In the genomic region with DNA sequence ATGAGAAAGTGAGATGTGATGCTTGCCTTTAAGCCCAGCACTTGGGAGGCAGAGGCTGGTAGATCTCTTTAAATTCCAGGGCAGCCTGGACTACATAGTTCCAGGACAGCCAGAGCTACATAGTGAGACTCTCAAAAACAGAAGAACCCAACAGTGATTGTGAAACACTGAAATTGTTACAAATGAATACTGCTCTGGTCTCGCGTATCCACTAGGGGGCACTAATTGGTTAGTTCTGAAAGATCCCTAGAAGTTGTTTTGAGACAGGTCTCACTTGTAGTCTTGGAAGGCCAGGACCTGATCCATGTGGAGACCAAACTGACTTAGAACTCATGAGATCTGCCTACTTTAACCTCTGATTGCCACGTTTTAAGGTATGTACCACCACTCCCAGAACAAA, we compare ENCODE assay signal across 1 mouse cellular context.
TF ChIP-seq lines count a peak whose summit lies in the region.

No protein-coding gene starts in this region.

TF ChIP-seq in CH12.LX, 34 proteins besides CTCF, POLR2A, EP300 and RAD21:
- TF ChIP-seq E2F4 (IDR thresholded peaks at IDR 0.05; ENCODE audit: insufficient replicate concordance, low read depth, low read length) (no peak), ZNF384 (IDR thresholded peaks at IDR 0.05; ENCODE audit: low read depth, low read length) (no peak), KAT2A (IDR thresholded peaks at IDR 0.05; ENCODE audit: insufficient replicate concordance, low read length) (no peak), MEF2A (IDR thresholded peaks at IDR 0.05; ENCODE audit: borderline replicate concordance, low read depth, low read length) (no peak), TBP (conservative IDR thresholded peaks at IDR 0.05; ENCODE audit: low read depth, low read length) (no peak), UBTF (IDR thresholded peaks at IDR 0.05; ENCODE audit: low read depth, low read length) (no peak)
